Mouse (Mus musculus) layer of hippocampus, adult 11-12 months (tissue): ENCODE results near the gene Son.

Experiments used
- DNase-seq: peaks from one replicate; pipeline ENCODE4 v3.0.0; 2022; ENCODE audit warnings: low spot score

Gene Son

DNA sequence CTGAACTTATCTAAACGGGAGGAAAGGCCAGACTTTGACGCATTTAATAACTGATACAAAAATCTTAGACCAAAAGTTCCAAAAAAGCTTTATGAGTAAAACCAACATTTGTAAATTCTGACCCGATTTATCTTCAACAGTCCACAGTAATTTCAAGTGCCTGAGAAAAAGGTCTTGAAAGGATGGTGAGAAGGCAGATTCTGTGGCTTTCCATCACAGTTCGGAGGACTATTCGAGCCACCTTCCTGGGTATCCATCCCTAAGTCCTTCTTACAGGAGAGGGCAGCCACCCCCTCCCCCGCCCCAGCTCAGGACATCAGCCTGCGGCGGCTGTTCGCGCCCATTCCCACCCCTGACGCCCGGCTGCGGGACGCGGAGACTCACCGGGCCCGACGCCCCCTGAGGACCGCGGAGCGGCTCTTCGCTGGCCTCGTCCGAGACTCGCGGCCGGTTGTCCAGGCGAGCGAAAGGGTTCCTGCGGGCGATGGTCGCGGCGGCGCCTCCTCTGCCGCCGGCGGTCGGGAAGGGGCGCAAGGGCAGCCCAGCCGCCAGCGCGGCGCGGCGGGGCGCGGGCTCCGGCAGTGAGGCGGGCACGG, 40.8 kb downstream of the Son start:
- DNase-seq = no peak

DNA sequence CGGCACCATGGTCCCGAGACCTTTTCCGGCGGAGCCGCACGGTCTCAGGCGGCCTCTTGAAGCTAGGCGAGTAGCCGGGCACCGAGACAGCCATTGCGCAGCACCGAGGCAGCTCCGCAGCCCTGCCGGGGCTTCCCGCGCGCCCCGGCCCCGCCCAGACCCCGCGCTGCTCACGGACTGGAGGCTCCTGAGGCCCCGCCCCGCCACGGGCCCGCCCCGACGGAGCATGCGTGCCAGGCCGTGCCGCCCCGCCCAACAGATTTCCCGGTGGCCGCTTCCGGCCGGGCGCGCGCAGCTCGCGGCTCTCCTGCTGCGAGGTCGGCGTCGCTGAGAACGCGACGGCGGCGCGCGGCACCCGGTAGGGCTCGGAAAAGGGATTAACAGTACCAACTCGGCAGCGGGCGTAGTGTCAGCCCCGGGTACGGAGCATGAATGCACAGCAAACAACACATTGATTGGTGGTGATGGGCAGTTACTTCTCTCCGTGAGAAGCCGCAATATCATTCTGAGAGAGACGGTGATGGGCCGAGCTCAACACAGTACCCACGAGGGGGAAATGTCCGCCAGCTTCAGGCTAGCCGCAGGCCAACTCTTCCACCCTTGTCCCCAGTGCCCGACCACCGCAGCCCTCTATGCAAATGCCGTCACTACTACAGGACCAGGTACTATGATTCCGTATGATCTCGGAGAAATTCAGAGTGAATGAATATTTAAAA, 41.5 kb downstream of the Son start, which contains the start of gene Donson:
Donson (minus strand) TSS at position 152 of the 716 bp plus-strand sequence.
- DNase-seq = peak; percentile 91

DNA sequence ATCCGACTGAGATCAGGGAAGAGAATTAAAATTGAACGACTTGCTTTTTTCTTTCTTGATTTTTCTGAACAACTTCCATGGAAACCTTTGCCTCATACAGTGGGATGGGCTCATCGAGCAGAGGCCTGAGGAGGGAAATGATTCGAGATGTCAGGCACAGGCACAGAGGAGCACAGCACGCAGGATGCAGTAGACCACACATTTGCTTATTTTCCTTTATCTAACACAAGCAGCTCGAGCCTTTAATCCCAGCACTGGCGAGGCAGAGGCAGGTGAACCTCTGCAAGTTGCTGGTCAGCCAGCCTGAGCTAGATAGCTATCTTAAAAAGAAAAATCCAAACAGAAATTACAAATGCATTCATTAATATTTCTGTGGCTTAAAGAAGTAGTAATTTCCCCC, 42.5 kb downstream of the Son start:
- no peak for DNase-seq

DNA sequence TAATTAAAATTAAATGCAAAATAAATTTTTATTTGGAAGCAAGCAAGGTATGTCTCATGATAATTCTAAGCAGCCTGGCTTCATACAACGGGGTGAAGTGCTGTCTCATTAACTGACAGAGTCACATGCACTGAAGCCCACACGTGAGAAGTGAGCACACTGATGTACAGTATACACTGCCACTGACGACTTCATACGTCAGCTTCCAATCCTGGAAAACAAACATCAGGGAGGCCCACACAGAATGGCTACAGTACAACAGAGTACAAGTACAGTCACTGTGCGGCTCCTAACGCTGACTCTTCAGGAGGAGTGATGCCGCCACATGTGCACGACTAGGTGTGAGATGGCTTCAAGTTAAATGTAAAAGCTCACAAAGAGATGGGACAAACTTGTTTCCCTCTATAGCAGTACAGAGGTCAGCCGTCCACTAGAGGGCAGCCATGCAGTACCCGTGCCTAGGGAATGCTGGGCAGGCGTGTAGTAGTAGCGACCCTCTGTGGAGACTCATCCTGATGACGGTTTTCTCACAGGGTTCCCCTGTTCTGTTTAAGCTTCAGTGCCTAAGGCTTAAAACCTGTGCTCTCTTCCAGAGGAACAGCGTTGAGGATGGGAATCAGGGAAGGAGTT, 47.3 kb downstream of the Son start:
- peak; percentile 71 for DNase-seq

DNA sequence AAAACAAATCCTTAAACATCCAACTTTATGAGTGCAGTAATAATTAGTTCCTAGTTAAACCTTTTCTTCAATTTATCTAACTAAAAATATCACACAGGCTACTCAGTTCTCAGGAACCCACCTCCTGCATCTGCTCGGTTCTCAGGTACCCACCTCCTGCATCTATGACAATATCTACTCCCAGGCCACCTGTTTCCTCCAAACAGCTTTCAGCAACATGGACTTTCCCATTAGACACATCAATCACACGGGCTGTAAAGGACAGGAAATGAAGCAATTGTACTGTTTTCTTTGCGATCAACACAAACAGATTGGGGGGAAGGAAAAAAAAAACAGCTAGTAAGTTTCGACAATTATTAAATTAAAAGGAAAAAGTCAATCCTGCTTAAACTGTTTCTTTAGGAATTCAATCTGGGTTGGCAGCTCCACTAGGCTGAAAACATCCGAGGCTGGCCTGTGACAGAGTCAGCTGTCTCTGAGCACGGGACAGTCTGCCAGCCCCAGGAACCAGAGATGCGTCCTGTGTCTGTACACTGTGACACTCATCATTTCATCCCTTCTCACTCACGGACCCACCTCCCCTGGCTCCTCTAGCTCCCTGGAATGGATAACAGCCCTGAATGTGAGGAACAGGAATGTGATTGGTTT, 47.9 kb downstream of the Son start:
- no peak for DNase-seq

DNA sequence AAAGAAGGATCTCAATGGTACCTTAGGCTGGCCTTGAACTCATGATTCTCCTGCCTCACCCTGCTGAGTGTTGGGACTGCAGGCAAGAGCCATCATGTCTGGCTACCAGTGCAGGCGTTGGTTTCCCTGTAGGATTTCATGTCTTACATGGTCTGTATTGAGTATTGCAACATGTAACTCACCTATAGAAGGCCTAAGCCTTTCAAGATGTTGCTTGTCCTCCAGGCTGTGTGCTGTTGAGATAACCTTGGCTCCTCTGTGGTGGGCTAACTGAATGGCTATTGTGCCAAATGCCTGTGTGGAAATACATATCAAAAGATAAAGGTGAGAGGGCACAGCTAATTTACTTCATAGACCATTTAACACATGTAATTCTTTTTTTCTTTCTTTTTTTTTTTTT, 51.7 kb downstream of the Son start:
- DNase-seq = no peak

DNA sequence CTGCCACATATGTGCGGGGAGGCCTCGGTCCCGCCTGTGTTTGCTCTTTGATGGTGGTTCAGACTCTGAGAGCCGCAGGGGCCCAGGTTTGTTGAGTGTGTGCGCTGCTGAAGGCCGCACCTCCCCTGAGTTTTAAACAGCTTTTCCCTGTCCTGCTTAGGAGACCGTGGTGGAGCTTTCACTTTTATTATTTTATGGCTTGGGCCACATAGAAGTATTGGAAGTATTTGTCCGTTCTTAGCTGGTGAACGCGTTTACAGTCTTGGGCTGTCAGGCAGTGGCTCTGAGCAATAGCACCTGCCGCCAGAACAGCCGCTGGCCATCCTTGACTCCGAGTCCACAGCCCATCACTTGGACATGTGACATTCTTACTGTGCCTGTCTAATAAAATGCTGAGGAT, 54.6 kb downstream of the Son start:
- no peak for DNase-seq

DNA sequence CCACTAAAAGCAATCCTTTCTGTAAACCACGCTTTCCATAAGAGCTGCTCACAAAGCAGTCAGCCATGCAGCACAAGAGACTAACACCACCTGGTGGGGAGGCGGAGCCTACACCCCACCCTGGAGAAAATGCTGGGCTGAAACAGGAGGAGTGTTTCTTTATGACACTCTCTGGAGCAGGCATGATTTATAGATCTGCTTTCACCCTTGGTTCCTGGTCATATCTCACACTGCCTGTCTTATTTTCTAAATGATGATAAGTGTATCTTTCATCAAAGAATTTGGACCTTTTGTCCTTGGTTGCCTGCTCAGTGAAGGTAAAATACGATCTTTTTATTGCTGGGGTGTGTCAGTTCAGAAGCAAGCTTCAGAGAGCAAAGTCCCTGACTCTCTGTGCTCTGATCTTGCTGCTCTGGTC, 55.5 kb downstream of the Son start:
- no peak for DNase-seq

DNA sequence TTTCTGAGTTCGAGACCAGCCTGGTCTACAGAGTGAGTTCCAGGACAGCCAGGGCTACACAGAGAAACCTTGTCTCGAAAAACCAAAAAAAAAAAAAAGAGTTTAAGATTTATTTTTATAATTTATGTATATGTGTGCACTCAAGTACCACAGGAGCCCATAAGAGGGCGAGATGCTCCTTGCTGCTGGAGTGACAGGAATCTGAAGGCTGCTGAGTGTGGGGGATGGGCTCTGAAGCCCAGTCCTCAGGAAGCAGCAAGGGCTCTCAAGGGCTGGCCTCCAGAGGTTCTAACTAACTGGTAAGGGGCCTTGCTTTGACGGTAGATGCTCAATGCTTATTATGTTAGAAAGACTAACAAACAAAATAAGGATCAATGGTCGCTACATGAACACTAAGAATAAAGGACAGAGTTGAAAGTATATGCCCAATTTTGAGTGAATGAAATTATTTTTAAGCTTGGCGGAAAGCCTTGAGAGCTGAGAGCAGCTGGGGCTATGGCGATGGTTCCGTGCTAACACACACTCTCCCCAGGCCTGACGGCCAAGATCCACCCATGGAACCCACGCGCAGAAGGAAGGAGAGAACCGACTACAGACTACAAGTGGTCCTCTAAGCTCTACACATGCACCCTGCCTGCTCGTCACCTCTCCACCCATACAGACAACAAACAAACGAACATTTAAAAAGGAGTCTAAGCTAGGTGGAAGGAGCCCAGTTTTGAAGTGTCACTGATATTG, 57.5 kb downstream of the Son start:
- no peak for DNase-seq

DNA sequence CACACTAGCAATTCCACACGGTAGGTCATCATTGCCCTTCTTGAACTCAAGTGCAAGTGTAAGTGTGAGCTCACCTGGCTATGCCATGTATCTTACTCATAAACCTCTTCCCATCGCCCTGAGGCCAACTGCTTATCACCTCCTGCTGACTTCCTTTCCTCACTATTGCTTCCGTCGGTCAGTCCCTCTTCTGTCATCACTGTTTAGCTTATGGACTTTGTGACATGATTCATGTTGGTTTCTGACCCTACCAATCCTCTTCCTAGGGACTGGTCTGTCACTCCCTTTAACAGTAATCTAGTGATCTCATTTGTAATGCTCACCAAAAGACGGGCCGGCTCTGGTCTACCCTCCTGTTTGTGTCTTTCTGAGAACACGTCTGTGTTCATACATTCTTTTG, 62.9 kb downstream of the Son start:
- DNase-seq = no peak

DNA sequence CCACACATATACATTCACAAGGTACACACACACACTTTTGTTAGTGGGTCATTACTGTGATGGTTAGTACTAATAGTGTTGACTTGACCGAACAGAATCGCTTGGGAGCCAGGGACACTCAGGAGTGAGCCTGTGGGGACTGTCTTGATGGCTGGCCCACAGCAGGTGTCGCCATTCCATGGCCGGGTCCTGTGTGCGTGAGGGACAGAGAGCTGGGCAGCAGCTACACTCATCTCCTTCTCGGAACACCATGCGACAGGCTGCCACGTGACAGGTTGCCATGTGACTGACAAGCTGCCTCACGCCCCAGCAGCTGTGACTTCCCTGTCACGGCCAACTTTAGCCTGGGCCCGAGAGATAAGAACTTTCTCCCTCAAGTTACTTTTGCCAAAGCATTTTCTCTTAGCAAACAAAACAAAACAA, 69.6 kb downstream of the Son start:
- no peak for DNase-seq

DNA sequence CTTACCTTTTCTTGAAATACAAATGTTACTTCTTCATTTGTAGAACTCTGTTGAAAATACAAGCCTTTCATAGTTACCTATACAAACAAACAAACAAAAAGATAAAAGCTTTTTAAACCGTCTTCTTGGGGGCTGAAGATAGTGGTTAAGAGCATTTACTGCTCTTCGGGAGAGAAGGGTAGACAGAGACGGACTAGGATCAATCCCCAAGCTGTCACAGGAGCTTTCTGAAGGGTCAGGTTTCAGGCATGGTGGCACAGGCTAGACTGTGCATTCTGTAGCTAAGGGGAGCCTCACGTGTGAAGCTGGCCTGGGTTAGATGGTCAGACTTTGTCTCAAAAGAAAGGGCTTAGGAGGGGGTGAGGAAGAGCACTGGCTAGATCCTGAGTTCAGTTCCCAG, 70.1 kb downstream of the Son start:
- DNase-seq = no peak

DNA sequence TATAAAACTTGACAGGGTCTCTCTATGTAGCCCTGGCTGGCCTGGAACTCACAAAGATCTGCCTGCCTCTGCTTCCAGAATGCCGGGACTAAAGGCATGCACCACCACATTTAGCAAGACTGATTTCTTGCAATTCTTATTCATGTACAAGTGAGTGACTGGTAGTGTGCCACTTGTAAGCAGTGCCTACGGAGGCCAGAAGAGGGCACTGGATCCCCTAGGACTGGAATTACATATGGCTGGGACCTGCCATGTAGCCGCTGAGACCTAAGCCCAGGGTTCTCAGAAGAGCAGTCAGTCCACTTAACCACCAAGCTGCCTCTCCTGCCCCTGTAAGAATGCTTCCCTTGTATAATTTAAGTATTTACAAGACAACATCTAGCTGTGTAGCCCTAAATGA, 76.9 kb downstream of the Son start:
- peak; percentile 59 for DNase-seq

DNA sequence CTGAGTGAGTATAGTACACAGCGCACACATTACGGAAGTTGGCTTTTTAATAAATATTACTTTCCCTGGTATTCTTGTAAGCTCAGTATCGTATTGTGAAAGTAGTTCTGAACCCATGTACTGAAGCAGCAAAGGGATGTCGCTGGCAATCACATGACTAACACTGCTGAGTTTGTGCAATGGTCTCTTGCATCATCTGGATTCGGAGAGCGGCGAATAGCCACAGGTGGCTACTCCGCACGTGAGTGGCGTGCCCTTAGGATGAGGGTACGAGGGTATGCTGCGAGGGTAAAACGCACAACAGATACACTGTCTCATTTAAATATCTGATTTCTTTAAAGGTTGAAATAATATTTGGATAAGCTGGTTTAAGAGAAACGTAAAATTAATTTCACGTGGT, 80.1 kb downstream of the Son start:
- no peak for DNase-seq

DNA sequence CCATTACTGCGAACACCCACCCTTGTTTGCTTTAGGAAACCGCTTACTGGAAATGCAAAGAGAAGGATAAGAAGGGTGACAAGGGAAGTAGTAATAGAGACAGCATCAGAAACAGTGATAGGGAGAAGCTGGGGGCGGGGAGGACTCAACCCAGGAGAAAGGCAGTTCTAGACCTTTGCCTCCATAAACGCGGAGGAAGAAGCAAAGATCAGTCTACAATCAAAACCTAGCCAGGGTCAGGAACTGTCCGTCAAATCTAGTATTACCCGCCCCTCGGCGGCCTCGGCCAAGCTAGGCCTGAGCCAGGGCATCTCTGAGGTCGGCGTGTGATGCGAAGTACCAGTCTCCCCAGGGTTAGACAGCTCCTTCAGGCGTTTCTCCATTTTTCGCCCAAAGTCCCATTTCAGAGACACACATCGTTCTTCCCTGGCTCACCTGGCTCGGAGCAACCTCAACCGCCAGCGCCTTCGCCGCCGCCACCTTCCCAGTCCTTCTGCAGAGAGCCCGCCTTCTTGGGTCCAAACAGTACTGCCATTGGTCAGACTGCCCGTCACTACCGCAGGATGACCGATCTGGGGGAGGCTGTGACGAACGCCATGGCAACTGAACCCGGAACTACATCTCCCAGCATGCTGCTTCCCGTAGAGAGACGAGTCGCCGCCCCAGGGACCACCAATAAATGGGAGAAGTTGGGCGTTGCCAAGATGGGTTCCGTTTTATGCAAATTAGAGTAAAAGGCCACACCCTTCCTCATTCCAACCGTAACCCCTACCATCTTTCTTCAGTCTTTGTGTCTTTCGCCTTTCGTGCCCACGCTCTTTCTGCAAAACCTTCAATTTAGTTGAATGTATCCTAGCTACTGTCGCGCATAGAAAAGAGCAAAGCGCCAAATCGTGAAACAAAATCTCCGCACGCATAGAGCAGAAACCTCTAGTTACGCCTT, 81.1 kb downstream of the Son start, which contains the start of gene Cryzl1:
Cryzl1 (minus strand) TSS at position 853 of the 943 bp plus-strand sequence.
- DNase-seq = peak; percentile 99
